Mouse (Mus musculus) neural tube, embryonic 10.5 days (tissue): ENCODE measurements around the gene Gm44965.
"Not testable (repeated sequence)": the region's sequence is repeated elsewhere in the genome, so short reads cannot be mapped to it uniquely, and the experiment has no call there.

Experiments
- DNase-seq: peaks from one replicate; pipeline ENCODE4 v3.0.0-alpha.2; 2017; ENCODE audit warnings: low spot score; ENCODE audit errors: extremely low spot score

Gm44965 gene

DNA sequence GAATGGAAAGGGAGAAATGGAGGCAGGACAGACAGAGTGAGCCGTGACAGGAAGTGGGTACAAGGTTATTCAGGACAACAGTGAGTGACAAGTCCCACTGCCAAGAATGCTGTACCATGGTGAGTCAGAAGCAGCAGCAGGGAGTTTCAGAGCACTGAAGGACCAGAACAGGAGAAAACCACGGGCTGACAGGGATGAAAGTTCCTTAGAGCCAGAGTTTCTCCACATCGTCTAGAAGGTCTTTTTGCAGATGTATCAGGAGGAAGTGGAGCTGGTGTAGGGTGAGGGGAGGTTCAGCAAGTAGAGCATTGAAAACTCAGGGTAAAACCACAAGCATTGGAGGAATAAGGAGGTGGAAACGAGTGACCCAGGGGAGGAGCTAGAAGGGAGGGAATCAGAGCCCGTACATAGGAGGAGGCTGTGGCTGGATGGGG is 14.5 kb upstream of the Gm44965 start:
- no peak for DNase-seq

DNA sequence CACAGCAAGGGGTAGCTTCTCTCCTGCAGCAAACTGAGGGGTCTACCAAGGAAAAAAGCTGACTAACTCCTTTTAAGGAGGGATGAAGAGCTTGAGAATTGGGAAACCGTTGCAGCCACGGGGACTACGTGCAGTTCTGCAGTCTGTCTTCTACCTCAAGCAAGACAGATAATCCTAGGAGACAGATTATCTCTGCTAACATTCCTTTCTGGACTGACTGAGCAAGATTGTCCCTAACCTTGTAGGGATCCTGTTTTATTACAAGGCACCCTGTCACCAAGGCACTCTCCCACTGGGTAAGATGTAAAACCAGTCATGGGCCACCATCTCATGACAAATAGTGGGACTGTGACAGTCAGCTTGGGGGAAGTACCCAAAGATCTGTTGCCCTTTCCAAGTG is 12.5 kb upstream of the Gm44965 start:
- no peak for DNase-seq

DNA sequence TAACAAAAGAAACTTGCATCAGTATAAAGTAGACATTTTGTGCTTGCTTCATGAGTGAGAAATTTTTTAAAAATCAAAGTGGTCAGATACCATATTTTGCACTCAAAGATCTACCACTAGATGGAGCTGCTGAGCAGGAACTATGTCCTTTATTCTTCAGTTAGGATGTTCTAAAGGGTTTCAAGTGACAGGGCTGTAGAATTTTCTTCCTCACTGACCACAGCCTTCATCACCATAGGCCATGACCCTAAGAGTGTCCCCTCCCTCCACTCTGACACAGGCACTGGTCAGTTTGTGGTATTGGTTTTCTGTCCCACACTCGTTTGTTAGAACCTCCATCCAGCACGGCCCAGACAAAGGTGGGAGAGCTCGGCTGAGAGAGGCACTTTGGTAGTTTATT is 11.7 kb upstream of the Gm44965 start:
- peak; percentile 27 for DNase-seq

DNA sequence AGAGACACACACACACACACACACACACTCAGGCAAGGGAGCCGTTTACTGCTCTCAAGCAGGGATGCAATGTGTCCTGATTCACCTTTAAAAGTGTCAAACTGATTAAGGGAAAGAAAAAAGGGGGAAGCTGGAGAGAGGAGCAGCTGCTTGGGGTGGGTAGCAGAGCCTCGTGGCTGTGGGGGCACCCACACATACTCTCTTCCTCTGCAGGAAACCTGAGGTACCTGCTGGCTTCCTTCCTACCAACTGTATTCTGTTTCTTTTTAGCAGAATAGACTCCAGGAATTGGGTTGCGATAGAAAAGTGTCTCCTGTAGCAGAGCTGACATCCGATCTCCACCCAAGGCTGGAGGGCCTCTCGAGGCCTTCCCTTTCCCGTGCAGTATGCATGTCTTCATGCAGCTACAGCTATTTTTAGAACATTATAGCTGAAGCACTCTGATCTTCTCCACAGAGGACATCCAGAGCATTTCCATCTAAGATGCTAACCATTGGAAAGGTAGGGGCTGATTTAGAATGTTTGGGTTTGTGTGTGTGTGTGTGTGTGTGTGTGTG is 4.5 kb upstream of the Gm44965 start, which contains the start of gene Gm45021:
TSS of gene Gm45021 (plus strand) at position 417 of the 557 bp plus-strand sequence.
- no peak for DNase-seq

DNA sequence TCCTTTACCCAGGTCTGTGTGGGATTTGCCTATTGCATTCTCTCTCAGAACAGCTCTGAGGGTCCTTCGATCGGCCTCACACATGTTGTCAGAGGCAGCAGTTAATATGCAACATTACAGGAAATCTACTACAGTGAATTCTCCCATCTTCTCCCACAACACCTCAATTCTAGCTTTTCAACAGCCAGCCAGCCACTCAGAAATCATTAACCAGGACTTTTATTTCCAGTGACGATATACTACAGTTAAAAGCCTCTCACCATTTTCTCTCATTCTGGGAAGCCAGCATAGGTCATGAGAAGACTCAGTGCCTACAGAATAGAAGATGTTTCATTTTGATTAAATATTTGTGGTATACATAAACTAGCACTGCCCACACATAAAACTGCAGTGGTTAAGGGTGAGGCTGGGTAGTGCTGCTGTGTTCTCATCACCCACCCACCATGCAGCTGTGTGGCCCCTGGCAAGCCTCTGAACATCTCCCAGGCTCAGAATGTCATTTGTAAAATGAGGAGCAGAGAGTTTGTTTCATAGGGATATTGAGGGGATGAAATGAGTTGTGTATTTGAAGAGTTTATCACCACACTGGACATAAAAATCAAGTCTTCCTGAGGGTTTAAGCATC is 2.4 kb upstream of the Gm44965 start:
- DNase-seq: no peak

DNA sequence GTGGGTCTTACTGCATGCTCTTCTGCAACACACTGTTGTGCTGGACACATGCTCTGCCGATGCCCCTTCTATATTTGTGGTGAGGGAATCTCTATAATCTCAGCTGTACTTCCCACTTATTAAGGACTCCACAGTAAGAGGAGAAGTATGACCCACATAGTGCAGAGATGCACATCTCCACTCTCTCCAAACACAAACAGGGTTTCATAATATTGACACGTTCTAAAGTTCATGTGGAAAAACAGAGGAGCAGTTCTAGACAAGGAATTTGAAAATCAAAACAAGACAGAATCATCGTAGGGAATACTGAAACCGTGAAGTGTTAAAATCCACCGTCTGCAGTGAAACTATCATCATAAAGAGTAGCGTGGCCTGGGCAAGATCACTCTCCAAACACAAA is 1.9 kb upstream of the Gm44965 start:
- DNase-seq: no peak

DNA sequence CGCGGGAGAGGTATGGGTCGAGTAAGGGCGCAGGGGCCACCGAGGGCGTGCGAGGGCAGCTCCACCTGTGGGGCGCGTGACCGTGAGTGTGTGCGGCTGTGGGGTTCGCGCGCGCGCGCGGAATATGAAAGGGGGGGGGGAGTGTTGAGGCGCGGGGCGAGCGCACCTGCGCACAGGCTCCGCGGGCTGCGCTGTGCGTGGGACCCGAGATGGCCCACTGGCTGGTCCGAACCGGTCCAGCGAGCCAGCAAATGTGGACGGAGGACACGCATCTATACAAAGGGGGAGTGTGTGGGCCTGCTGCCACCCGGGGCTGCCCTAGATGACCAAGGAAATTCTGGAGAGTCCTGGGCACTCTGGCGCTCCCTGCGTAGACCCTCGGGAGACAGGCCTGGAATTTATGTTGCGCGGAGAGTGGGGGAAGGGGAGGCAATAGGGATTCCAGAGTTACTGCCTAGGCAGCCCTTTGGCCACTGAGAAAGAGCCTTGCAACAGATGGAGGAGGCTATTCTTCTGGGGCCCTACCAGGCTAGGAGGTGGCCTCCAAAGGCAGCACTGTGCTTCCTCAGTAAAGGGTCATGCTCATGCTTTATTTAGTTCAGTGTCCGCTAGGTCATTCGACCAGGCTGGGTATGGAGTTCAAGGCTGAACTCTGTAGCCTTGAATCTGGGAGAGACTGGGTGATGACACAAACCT is 450 bp downstream of the Gm44965 start:
- peak; percentile 75 for DNase-seq

DNA sequence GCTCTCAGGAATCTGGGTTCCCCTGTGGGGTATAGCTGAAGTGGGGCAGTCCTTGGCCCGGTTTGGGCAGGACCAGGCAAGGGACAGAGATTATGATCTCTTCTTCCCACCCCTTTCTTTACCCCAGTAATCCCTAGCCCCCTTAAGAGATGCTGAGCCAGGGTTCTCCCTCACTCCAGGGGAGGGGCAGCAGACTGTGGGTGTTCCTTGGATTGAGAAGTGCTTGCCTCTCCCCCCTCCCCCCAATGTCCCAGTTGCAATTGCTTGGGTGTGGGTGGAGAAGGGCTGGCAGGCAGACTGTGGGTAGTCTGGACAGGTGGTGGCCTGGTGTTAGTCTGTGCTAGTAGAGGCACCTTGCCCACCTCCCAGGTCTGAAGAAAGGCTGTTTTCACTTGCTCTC is 1.5 kb downstream of the Gm44965 start:
- DNase-seq: no peak

DNA sequence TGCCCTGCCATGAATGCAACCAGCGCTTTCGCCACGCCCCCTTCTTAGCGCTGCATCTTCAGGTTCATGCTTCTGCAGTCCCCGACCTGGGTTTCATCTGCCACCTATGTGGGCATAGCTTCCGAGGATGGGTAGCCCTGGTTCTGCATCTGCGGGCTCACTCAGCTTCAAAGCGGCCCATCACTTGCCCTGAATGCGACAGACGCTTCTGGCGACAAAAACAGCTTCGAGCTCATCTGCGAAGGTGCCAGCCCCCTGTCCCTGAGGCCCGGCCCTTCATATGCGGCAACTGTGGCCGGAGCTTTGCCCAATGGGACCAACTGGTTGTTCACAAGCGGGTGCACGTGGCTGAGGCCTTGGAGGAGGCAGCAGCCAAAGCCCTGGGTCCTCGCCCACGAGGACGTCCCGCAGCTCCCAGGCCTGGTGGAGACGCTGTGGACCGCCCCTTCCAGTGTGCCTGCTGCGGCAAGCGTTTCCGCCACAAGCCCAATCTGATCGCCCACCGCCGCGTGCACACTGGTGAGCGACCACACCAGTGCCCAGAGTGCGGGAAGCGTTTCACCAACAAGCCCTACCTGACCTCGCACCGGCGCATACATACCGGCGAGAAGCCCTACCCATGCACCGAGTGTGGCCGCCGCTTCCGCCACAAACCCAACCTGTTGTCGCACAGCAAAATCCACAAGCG is 2.9 kb downstream of the Gm44965 start:
- no peak for DNase-seq

DNA sequence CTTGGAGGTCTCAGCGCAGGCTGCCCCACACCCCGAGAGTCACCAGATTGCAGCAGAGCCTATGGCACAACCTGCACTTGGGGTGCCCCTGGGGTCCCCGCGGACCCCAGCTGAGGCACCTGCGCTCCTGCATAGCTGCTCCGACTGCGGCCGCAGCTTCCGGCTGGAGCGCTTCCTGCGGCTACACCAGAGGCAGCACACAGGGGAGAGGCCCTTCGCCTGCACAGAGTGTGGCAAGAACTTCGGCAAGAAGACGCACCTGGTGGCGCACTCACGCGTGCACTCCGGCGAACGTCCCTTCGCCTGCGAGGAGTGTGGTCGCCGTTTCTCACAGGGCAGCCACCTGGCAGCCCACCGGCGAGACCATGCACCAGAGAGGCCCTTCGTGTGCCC is 3.5 kb downstream of the Gm44965 start:
- no peak for DNase-seq

DNA sequence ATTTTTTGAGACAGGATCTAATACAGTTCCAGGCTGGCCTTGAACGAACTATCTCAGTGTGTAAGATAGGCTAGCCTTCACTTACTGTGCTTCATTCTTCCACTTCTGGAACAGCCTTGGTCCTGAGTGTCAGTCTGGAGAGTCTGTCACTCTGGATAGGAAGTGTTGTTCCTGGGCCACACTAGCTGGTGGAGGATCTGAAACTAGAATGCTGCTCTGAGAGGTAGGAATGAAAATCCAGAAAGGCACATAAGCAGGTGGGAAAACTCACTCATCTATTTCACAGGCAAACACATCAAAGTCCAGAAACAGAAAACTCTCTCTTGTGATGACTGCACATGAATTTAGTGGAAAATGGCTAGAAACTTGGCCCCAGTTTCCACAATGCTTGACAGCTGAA is 6.9 kb downstream of the Gm44965 start:
- DNase-seq: no peak

DNA sequence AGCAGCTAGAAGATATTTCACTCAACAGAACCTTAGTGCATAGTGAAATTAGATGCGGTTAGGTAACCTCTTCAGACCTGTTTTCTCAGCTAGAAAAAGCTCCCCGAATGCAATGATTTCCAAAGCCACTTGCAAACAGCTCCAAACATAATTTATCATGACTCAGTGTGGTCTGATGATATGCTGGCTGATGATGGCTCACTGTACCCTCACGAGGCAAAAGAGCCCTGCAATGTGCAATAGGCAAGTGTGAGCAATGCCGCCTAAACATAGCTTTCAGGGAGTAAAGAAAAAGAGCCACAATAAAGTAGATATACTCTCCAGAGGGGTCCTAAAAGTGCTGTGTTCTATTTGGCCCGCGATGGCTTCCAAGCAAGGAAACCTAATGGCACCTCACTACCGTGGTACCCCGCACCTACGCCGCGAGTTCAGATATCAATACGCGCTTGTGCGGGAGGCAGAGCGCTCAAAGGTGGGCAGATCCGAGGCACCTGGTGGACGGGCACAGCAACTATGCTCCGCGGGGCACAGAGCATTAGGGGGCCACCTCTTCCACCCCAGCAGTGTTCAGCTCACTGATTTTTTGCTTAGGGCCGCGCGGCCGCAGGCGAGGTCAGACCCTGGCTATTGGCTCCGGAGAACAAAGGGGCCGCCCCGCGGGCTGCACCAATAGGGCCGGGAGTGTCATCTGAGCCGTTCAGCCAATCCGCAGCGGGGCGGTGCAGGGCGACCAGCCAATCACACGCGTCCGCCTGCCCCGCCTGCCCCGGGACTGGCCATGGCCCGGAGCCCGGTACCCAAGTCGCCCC is 7.7 kb downstream of the Gm44965 start, which contains the start of gene Zfp775:
TSS of gene Zfp775 (plus strand) at position 793 of the 809 bp plus-strand sequence.
- DNase-seq: peak; percentile 94

DNA sequence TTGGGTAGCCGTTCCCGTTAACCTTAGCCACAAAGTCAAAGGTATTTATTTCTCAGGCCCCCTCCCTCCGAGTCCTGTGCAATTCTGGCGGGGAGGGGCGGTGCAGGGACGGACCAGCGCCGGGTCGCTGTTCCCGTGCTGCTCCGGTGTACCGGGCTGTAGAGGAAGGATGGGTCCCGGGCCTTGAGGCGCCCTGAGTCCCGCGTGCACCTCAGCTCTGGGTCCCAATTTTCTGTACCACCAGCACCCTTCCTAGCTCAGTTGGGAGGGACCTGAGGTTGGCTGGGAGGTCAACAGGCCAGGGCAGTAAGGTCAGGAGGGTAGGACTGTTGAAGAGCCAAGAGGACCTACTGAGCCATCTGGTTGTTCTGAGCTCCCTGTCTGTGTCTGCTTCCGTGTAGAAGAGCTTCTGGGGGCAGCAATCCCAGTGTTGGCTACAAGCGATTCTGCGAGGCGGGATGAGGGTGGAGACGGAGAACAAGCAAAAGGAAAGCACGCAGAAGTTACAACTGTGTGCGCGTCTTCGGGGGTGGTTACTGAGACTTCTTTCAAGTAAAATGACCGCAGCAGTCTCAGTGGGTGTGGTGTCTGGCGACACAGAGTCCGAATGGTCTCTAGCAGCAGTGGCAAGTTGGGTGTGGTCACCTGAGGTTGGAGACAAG is 8.5 kb downstream of the Gm44965 start:
- DNase-seq: no peak

DNA sequence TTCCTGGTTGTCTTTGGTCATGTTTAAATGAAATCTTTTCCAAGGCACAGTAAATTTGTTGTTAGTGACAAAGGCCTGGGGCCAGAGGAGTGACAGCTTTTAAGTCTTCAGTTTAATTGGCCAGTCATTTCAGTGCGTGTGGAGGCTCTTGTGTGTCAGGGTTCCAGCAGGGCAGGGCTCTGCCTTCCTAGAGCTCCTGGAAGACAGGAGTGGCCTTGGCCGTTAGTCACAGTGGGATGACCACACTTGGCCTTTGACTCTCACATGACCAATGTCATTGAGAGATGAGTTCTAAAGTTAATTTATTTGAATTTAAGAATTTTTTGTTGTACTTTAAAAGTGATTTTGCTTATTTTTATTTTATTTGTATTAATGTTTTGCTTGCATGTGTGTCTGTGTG is 14.4 kb downstream of the Gm44965 start:
- DNase-seq: no peak

DNA sequence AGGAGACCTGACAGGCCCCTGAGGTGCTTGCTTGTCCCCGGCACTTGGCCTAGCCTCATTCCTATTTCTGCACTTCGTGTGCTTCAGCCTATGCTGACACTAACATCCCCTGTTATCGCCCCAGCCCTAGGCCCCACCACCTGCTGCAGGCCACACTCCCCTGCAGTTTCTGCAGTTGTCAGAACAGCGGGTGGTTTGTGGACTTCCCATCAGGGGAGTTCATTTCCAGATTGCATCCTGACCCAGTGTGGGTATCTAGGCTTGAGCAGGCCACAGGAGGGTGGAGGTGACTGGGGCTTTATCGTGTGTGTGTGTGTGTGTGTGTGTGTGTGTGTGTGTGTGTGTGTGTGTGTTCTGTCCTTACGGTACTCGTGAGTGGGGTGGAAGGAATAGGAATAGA is 15.8 kb downstream of the Gm44965 start:
- no peak for DNase-seq

DNA sequence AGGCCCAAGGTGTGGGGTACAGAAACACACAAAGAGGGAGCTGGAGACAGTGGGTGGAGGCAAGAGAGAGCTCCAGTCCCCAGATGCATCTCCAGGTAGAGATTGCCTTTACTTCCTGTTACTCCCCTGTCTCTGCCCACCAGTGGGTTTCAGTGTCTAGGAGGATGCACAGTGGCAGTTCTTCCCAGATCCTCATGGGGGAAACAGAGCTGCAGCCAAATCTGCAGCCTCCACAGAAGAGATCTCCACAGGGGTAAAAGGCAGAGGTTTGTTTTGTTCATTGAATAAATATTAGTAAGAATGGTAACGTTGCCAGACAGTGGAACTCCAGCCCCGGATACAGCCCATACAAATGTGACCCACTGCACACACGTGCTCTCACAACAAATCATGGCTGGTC is 16.9 kb downstream of the Gm44965 start:
- no peak for DNase-seq

DNA sequence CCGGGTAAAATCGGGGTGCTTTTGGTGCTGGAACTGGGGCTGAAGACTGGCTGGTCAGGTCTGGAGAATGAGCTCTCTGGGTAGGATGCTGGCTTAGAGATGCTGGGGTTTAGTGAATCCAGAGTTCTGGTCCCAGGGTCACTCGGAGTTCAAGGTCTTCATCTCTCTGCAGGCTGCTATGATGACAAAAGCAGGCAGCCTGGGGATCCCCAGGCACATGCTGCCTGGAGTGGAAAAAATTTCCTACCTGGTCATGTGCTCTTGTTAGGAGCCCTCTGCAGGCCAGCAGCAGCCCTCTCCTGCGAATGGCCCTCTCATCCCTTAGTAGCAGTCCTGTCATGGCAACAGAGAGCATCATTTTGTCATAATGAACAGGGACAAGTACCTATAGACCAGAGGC is 19.7 kb downstream of the Gm44965 start:
- no peak for DNase-seq

DNA sequence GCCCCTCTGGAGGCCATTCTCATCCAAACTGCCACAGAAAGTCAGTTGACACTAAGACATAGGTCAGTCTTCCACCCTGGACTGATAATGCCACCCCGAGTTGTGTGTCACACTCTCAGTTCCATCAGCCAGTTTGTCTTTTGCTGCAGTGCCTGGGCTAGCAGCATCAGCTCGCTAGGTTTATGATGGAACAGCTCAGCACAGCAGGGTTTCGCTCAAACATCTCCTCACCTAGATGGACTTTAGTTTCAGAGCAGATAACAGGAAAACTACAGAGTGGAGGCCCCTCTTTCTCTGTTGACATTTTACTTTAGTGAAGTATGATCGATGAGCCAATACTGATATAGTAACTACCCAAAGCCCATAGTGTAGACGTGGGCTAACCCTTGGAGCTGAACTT is 21.0 kb downstream of the Gm44965 start:
- no peak for DNase-seq

DNA sequence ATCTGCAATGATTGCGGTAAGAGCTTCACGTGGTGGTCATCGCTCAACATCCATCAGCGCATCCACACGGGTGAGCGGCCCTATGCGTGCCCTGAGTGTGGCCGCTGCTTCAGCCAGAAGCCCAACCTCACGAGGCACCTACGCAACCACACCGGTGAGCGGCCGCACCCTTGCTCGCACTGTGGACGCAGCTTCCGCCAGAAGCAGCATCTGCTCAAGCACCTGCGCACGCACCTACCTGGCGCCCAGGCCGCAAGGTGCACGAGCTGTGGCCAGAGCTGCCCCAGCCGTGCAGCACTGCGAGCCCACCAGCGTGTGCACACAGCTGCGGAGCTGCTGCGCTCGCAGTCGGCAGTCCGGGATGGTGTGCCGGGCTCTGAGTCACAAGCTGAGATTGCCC is 26.3 kb downstream of the Gm44965 start:
- DNase-seq: no peak

DNA sequence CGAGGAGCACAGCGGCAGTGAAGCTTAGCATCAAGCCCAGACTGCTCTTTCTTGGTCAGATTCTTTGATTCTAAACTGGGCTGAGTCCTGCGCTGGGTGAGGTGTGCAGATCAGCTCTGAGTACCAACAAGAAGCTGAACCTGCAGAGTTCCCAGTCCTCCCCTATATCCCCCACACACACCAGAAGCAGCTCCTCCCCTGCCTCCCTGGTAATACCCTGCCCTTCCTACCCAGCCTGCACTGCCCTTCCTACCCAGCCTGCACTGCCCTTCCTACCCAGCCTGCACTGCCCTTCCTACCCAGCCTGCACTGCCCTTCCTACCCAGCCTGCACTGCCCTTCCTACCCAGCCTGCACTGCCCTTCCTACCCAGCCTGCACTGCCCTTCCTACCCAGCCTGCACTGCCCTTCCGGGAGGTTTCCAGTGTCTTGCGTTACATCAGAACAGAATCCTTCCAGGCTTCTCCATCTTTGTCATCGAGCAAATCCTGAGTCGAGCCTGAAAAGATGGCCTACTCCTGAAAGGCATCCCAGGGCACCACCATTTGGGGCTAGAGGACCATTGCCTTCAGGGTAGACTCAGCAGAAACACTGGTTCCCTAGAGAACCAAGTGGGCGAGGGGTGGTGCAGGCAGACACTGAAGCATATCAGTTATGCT is 28.6 kb downstream of the Gm44965 start:
- DNase-seq: not testable (repeated sequence)
